Mouse (Mus musculus) urinary bladder, postnatal 0 days (tissue): ENCODE data around the gene Col18a1. TPM values are rescaled to one million over a fixed set of nuclear protein-coding genes. Genes with fewer than 3 reads are reported as not detected.

Experiments
- polyA plus RNA-seq: library from polyadenylated mRNA; unstranded; fragments of >200 nt; fragmentation: Nextera tagmentation; extraction: Ambion mirVana; gene quantifications from 2 replicates; pipeline ENCODE4 v1.2.1, GENCODE M21; 2015

Gene Col18a1
- polyA plus RNA-seq, result 54.4 and 62.1 TPM in 2 replicates

DNA sequence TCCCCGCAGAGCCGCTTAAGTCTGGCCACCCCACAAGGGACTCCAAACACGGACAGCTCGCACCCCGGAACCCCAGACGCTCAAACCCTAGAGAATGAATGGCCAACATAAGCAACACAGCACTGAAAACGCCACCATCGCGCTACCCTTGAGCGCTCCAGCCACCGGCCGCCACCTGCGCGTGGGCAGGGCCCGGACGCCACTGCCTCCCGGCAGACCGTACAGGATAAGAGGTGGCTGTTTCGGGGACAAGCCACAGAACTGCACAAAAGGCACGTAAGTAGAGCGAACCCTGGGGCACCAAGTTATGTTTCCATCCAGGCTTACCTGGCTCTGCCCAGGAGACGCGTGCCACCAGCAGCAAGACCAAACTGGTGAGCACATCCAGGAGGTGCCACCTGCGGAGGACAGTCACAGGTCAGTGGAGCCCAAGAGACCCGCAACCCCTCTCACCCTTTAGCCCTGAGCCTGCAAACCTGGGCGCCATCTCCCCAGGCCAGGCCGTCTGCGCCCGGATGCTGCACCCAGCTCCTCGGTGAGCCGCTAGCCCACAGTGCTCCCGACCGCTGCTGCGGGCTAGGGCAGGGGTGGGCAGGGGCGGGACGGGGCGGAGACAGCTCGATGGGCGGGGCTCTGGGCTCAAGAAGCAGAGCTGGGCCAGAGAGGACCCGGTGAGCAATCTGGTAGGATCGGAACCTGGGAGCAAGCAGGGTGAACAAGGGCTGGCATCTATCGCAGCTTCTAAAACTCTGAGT is at the start of gene Col18a1:
Gene Col18a1, minus strand, starts transcription at position 586 of the 755 bp plus-strand sequence.

DNA sequence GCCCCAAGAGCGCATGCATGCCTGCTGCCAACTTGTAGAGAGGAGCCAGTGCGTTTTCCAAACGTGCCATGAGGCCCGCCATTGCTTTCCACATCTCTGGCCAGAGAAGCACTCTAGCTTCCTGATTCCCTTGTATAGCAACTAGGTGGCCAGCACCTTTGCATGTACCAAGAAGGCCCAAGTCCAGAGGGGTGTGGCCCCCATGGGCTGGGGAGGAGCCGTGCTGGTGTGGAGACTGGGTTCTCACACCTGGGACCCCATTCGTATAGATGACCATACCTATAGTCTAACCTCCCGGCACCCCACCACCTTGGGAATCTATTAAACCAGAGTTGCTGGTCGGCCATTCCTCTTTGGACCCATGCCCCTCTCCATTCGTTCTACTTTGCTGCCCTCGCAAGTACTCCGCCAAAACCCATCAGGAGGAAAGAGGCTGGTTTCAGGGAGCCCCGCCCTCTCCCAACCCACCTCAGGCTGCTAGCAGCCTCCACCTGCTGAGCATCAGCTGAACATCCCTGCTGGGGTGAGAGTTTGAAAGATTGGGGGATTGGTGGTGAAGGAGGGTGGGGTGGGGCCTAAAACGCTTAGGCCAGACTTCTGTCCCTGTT is 134.5 kb downstream of the Col18a1 start, which contains the start of gene Slc19a1:
Gene Slc19a1, plus strand, starts transcription at position 474 of the 608 bp plus-strand sequence.

Other genes starting within 250 kb of the Col18a1 start
- 33.8 and 34.7 TPM in 2 replicates for gene Pcbp3, start 204.7 kb downstream of the Col18a1 start, polyA plus RNA-seq
- 10.8 and 14.7 TPM in 2 replicates for gene Slc19a1, start 134.3 kb downstream of the Col18a1 start, polyA plus RNA-seq
- gene Pofut2, start 92.7 kb upstream of the Col18a1 start, polyA plus RNA-seq, result 90.6 and 98.8 TPM in 2 replicates